Mouse (Mus musculus) gastrocnemius, adult 18-20 months (tissue): ENCODE data around the gene Rpusd4. TPM values are rescaled to one million over a fixed set of nuclear protein-coding genes. Genes with fewer than 3 reads are reported as not detected.

Source experiments
- DNase-seq: peaks from one replicate; pipeline ENCODE4 v3.0.0; 2021; ENCODE audit warnings: low spot score
- total RNA-seq, 2 experiments: library from RNA; stranded (reverse); gene quantifications; 2 replicates each; pipeline ENCODE4 v1.2.3; 2021

Gene Rpusd4
- total RNA-seq, 2 experiments from 2014 or later, result 7.0 TPM

GRCm38 (mm10) chr9:35284351-35284750, 16.7 kb downstream of the Rpusd4 start:
- DNase-seq, result no peak

- no peak for DNase-seq
Observed at GRCm38 (mm10) chr9:35286351-35286750, 18.7 kb downstream of the Rpusd4 start.

- DNase-seq, result no peak
Observed at GRCm38 (mm10) chr9:35289992-35290391, 22.3 kb downstream of the Rpusd4 start.

- no peak for DNase-seq
Observed at GRCm38 (mm10) chr9:35290417-35290816, 22.8 kb downstream of the Rpusd4 start.

- no peak for DNase-seq
Observed at GRCm38 (mm10) chr9:35290916-35291315, 23.3 kb downstream of the Rpusd4 start.

- DNase-seq, result peak; percentile 42
Observed at GRCm38 (mm10) chr9:35293465-35293864, 25.8 kb downstream of the Rpusd4 start.

GRCm38 (mm10) chr9:35297791-35298190, 30.1 kb downstream of the Rpusd4 start:
- no peak for DNase-seq

GRCm38 (mm10) chr9:35302172-35302571, 34.5 kb downstream of the Rpusd4 start:
- peak; percentile 49 for DNase-seq

GRCm38 (mm10) chr9:35307461-35307860, 39.8 kb downstream of the Rpusd4 start:
- no peak for DNase-seq

GRCm38 (mm10) chr9:35310377-35310776, 42.7 kb downstream of the Rpusd4 start:
- no peak for DNase-seq

- DNase-seq, result peak; percentile 72
Observed at GRCm38 (mm10) chr9:35312516-35312915, 44.9 kb downstream of the Rpusd4 start.

GRCm38 (mm10) chr9:35313601-35314000, 45.9 kb downstream of the Rpusd4 start:
- no peak for DNase-seq

- DNase-seq, result no peak
Observed at GRCm38 (mm10) chr9:35314254-35314653, 46.6 kb downstream of the Rpusd4 start.

GRCm38 (mm10) chr9:35316771-35317211, 49.1 kb downstream of the Rpusd4 start:
- DNase-seq, result no peak

GRCm38 (mm10) chr9:35317233-35317980, 49.7 kb downstream of the Rpusd4 start:
- DNase-seq, result no peak

GRCm38 (mm10) chr9:35318537-35319172, 51.0 kb downstream of the Rpusd4 start:
- no peak for DNase-seq

GRCm38 (mm10) chr9:35320288-35320687, 52.6 kb downstream of the Rpusd4 start:
- DNase-seq, result no peak

GRCm38 (mm10) chr9:35323974-35324373, 56.3 kb downstream of the Rpusd4 start:
- no peak for DNase-seq

GRCm38 (mm10) chr9:35324571-35324970, 56.9 kb downstream of the Rpusd4 start:
- no peak for DNase-seq

GRCm38 (mm10) chr9:35326644-35327263, 59.1 kb downstream of the Rpusd4 start:
- DNase-seq, result no peak
